Mouse (Mus musculus) liver, postnatal 0 days (tissue): ENCODE results near the gene Pla2g4f.

ENCODE experiments used
- CTCF ChIP-seq: sonication (generic); IDR thresholded peaks from 2 replicates; pipeline ENCODE4 v1.5.1; 2016; ENCODE audit warnings: antibody characterized with exemption, low read depth
- EP300 ChIP-seq: IDR thresholded peaks from 2 replicates; pipeline ENCODE4 v1.6.1; 2016; ENCODE audit warnings: antibody characterized with exemption, low read depth, mild to moderate bottlenecking

DNA sequence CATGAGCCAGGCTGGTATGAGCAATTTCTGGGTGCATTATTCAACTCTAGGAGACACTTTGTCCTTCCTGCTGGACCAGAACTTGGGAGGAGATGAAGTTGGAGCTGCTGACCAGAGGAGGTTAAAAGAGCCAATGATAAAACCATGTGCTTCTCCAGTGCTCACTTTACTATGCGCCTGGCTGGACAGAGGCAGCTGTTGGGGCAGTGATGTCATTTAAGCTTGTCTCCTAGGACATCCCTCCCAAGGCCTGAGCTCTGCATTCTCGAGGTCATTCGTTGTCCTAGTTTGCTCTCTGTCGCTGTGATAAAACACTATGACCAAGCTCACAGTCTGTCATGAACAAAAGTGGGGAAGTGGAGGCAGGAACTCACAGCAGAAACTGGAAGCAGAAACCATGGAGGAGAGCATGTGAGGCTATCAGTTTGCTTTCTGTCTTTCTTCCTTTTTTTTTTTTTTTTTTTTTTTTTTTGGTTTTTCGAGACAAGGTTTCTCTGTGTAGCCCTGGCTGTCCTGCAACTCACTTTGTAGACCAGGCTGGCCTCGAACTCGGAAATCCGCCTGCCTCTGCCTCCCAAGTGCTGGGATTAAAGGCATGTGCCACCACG, 22.4 kb downstream of the Pla2g4f start:
- no peak for TF ChIP-seq EP300
- no peak for TF ChIP-seq CTCF
